Mouse (Mus musculus): ENCODE data around the gene Tbc1d1.

DNA sequence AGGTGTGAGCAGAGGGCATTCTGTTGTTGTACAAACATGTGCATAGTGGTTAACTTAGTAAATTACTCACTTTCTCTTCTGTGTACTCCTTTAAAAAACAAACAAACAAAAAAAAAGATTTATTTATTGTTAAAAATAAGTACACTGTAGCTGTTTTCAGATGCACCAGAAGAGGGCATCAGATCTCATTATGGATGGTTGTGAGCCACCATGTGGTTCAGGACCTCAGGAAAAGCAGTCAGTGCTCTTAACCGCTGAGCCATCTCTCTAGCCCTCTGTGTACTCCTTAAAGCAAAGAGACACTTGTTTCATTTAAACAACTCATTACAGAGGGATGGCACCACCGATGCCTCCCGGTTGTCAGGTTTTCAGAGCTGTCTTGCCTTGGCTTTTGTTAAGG lies 46.9 kb upstream of the Tbc1d1 start:
- TF ChIP-seq FLI1 (IDR thresholded peaks at IDR 0.05; ENCODE audit: low read length) (no peak), GATA1 (IDR thresholded peaks at IDR 0.05; ENCODE audit: borderline replicate concordance, low read length) (no peak)

Data from megakaryocyte, embryonic 14.5 days (primary cell).